Mouse (Mus musculus) thymus, adult 18-20 months (tissue): ENCODE data around the gene Mrpl18.
"Not testable (repeated sequence)": the region's sequence is repeated elsewhere in the genome, so short reads cannot be mapped to it uniquely, and the experiment has no call there.

ENCODE experiments used
- DNase-seq, 2 experiments: peaks; one replicate each; pipeline ENCODE4 v3.0.0; 2022; ENCODE audit warnings: mixed read lengths in 2 of 2

Mrpl18 gene

DNA sequence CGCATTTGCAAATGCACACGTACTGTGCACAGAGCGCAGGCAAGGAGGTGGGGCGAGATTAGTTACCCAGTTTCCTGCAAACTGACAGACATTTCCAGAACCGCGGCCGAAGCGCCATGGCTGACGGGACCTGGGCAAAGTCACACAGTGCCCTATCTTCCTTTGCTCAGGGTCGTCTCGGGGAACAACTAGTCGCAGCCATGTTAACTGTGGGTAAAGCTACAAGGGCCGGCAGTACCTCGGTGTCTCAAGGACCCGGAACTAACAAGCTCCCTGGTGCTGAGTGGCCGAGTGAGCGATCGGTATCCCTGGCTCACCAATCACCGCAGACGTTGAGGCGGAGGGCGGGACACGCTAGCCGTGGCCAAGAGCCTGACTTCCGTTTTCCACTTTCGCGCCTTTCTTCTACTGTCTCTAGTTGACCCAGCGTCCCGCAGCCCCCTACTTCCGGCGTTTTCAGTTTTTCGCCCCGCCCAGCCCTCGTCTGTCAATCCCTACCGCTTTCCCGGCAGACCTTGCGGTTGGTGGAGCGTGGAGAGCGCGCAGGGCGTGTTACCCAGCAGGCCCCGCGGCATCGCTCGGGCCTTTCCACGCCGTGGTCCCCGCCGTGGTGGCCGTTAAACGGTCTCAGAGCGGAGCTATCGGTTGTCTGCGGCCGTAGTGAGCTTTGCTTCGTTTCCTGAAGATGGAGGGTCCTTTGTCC, at the start of gene Mrpl18:
Mrpl18 (minus strand) TSS at position 465 of the 703 bp plus-strand sequence.
- DNase-seq: peak; percentile 98 to 99

DNA sequence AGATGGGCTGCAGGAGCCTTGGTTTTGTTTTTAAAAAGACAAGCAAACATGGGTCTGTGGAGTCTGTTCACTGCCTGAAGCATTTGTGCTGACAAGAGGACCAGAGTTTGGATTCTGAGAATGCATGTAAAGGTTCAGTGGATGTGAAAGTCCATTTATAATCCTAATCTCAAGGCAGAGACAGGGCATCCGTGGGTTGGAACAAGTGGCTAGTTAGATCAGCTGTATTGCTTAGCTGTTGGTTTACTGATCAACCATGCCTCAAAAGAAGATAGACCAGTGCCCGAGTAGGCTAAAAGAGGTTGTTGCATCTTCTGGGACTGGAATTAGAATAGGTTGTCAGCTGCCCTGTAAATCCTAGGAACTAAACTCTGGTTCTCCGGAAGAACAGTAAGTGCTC, 47.3 kb upstream of the Mrpl18 start:
- DNase-seq: no peak

DNA sequence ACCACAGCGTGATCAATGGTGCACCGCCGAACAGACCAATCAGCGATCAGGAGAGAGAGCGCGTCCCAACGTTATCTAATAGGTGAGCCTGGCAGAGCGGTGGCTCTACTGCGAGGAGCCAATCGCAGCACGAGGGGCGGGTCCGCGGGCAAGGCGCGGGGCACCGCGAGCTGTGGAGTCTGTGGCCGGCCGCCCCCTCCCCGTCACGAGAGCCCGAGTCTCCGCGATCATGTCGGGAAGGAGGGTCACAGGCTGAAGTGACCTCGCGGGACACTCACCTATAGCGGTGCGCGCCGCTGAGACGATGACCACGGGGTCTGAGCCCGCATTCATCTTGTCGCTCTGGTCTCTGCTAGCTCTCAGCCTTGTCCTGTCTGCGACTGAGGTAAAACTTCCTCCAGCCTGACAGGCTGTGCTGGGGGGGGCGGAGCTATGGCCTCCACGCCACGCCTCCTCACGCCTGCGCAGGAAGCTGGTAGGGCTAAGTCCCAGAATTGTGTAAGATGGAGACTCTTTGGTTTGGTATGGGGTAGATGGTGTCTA, 44.3 kb upstream of the Mrpl18 start, which contains the start of gene Acat2:
Acat2 (minus strand) TSS at position 417 of the 543 bp plus-strand sequence.
- peak; percentile 88 to 91 for DNase-seq

DNA sequence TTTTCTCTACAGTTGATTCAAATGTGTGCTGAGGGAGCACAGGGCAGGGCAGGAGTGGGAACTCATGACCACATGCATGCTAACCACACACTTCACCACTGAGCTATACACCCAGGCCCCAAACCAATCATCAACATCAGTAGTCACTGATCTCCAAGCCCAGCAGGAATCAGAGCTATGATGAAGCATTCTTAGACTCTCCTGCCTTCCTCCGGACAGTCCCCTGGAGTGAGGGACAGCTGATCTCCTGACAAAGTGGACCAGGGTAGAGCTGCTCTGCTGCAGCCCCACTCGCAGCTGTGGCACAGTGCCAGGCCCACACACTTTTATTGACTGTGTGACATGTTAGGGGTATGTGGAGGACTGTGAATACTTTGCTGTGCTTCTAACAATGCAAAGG, 43.2 kb upstream of the Mrpl18 start:
- DNase-seq: not testable (repeated sequence)

DNA sequence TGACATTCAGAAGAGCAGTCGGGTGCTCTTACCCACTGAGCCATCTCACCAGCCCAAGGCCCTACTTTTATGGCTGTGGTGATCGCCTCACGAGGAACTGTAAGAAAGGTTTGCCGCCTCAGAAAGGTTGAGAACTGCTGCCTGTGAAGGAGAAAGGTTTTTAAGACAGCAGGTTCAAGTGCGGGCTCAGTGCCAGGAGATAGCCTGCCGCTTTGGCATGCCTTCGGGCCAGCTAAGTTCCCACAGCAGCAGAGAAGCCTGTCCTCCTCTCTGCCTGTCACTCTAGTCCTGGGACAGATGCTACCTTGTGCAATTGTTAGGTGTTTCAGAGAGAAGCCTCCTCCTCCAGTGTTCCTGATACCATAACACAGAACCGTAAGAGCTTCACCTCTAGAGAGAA, 40.5 kb upstream of the Mrpl18 start:
- no peak for DNase-seq

DNA sequence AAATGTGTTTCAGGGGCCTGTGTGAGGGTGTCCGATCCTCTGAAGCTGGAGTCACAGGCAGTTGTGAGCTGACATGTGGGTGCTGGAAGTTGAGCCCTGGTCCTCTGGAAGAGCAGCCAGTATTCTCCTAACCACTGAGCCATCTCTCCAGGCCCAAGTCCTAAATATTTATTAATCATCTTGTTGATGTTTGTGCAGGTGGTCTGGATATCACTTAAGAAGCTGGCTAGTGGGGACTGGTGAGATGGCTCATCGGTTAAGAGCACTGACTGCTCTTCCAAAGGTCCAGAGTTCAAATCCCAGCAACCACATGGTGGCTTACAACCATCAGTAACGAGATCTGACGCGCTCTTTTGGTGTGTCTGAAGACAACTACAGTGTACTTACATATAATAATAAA, 33.5 kb upstream of the Mrpl18 start:
- no peak for DNase-seq

DNA sequence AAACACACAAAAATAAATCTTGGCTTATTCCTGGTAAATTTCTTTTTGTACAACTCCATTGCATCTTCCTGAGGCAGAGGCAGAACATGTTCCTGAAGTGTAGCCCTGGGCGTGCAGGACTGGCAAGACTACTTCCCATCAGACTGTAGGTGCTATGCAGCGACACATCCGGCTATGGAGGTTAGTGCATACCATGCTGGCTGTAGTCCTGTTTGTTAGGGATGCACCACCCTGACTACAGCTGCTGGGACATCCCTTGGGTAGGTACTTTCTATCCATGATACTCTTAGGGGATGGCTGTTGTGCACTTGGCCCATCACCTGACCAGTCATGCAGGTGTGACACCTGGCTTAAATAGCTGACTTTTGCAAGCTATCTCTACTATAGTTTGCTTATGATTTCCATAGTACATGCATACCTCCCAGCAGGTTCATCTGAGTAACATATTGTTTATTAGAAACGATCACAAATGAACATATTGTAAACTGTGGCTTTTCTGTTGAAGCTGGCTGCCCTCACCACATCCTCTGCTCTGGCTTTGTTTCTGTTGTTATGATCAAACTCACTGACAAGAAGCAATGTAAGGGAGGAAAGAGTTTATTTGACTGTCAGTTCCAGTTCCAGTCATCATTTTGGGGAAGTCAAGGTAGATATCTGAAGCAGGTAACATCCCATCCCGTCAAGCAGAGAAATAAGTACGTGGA, 26.5 kb upstream of the Mrpl18 start:
- DNase-seq: no peak

DNA sequence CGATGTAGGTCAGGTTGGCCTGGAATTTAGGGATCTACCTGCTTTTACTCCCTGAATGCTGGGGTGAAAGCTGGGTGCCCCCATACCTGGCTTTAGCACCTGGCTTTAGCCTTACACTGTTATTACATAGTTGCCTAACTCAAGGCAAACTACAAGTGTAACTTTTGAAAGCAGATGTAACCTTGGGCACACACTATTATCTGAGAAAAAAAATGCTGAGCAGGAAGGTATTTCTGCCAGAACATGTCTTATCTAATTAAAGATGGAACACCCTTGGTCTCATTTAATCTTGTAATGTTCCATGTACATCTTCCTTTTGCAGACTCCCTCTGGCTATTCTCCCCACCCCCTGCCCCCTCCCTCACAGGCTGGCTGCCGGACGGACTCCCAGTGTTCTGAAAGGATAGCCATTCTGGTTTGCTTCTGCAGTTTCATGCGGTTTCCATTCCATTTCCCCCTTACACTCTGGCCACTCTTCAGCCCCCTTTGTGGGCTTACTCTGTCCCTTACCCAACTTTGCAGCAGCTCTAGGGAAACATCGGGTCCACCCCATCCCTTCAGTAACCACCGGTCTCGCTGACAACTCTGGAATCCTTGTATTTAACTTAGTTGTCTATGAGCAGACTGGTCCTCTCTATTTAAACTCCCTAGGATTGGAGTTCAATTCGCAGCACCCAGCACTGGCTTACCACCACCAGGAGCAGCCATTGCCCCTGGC, 25.6 kb upstream of the Mrpl18 start:
- DNase-seq: no peak

DNA sequence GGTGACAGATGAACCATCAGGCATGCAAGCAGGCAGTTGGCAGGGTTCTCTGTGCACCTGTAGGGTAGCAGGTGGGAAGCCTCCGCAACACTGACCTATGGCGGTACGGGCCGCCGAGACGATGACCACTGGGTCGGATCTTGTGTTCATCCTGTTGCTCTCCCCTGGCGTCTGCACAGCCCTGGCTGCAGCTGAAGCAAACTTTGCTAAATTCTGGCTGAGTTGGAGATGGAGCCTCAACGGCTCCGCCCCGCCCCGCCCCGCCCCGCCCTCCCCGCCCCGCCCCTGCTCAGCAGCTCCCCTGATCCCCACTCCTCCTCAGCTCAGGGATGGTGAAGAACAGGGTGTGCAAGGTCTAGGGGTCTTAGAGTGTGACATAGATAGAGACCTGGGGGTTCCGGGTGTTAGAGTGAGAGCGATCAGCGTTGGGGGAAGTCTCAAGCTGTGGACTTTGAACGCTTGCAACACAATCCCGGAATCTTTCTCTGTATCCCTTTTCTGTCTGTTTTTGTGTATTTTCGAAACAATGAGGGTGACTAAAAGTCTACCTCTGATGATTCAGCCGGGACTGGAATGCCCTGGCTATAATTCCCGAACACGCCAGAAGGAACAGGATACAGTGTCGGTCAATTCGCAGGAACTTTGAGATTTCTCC, 24.1 kb upstream of the Mrpl18 start, which contains the start of gene Acat3:
Acat3 (minus strand) TSS at position 450 of the 655 bp plus-strand sequence.
- no peak for DNase-seq

DNA sequence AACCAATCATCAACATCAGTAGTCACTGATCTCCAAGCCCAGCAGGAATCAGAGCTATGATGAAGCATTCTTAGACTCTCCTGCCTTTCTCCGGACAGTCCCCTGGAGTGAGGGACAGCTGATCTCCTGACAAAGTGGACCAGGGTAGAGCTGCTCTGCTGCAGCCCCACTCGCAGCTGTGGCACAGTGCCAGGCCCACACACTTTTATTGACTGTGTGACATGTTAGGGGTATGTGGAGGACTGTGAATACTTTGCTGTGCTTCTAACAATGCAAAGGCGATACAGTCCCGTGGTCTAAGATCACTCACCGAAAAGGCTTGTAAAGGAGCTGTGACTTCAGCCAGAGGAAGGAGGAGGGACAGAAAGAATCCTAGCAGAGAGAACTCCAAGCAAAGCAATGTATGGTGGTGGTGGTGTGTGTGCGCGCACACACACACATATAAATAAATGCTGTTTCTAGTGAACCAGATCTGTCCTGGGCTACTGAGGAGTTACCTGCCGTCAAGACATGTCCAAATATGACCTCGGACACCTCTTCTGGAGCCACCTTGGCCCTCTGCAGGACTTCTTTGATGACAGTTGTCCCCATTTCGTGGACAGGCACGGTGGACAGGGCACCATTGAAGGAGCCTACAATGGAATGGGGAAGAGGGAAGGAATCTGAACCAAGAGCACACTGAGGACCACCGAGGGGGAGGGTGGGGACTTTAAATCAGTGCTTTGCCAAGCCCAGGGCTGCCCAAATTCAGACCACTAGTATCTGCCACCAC, 23.4 kb upstream of the Mrpl18 start:
- DNase-seq: not testable (repeated sequence)

DNA sequence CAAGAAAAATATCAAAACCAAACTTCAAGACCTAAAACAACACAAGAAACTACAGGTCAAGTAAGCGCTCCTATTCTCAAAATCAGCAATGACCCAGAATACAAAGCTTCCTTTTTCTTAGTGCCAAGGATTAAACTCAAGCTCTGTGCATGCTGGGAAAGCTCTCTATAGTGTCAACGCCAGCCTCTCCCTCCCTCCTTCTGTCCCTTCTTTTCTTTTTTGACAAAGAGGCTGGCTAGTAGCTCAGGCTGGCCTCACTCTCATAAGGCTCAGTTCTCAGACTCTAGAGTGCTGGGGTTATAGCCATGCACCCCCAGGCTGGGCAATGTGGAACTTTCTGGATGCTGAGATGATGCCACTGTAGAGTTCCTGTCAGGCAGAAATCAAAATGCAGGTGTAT, 21.9 kb upstream of the Mrpl18 start:
- DNase-seq: no peak

DNA sequence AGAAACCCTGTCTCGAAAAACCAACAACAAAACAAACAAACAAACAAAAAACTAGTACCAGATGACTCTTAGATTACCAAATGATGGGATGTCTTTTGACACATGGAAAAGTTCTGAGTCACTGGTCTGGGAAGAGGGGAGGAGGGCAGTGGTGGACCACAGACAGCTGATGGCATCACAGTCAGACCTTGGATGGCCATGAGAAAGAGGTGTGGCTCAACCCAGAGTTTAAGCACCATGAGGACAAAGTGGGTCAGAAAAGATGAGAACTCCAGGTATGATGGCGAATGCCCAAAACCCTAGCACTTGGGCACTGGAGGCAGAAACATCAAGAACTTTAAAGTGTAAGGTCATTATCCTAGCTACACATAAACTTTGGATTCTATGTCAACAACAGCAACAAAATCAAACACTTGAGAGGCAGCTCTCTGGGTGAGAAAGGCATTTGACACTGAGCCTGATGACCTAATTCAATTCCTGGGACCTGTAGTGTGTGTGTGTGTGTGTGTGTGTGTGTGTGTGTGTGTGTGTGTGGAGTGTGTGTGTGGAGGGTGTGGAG, 21.3 kb upstream of the Mrpl18 start:
- no peak for DNase-seq

DNA sequence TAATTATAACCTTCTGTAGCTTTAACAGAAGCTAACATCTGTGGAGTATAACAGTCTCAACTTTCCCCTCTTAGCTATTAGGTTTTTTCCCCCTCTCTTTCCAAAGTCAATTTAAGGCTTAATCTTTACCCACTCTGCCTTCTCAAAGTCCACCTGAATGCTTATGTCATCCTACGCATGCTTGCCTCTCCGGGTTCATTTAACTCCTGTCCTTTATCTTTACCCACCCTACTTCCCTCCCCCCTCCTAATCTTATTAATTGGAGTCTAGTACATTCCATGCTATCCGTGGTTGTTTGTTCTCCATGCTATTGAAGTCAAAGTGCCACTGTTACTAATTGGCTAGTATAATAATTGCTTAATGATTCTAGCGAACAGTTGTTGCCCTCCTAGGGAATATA, 19.6 kb upstream of the Mrpl18 start:
- DNase-seq: no peak

DNA sequence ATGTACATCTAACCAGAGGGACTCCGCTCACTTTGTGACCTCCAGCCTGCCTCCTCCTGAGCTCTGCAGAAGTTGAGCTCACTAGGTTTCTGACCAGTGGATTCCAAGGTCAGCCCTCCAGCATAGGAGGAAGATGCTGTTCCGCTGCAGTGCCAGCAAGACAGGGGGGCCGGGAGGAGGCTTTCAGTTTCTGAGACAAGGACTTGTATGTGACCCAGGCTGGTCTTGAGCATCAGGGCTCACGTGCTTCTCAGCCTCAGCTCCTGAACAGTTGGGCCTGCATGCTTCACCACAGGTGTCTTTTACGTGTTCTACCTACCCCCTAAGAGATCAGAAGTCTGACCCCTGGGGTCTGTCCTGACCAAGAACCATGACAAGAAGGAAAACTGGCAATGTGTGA, 15.4 kb upstream of the Mrpl18 start:
- not testable (repeated sequence) for DNase-seq

DNA sequence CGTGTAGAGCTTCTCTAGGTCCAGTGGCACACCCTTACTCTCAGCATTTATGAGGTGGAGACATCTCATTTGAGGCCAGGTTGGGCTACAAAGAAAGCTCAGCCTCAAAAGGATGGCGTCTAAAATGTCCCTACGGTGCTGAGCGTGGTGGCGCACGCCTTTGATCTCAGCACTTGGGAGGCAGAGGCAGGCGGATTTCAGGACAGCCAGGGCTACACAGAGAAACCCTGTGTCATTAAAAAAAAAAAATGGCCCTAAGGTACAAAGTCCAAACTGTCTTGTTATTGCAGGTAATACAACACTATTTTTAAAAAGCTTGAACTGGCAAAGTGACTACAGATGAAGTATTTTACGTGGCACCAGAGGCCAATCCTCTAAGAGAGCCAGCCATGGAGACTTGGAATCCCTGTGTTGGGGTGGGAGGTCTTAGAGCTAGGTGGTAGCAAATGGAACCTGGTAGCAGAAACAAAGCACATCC, 9.6 kb upstream of the Mrpl18 start:
- DNase-seq: no peak

DNA sequence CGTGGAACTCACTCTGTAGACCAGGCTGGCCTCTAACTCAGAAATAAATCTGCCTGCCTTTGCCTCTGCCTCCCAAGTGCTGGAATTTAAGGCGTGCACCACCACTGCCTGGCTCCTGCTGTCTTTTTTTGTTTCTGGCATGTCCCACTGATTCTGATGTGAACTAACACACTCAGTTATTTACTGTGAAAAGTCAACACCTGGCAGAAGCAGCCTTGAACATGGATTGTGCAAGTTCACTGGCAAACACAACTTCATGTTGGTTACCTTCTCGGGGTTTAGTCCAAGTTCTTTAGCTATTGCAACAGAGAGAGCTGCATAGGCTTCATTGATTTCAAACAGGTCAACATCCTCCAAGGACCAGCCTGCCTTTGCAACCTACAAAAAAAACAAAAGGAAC, 8.9 kb upstream of the Mrpl18 start:
- no peak for DNase-seq

DNA sequence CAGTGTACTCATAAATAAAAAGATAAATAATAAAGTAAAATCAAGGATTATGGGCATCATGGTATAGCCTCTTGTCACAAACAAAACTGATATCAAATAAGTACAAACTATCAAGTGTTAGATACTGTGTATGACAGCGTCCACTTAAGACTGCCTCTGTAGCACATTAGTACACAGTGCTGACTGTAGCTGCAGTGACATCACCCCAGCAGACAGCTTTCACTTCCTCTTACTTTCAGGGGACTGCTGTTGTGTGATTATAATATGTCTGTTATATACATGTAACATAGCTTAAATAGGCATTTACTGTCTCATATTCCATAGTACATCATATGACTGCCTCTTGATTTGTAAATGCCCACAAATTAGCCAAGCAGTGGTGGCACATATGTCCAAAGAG, 4.9 kb upstream of the Mrpl18 start:
- DNase-seq: no peak

DNA sequence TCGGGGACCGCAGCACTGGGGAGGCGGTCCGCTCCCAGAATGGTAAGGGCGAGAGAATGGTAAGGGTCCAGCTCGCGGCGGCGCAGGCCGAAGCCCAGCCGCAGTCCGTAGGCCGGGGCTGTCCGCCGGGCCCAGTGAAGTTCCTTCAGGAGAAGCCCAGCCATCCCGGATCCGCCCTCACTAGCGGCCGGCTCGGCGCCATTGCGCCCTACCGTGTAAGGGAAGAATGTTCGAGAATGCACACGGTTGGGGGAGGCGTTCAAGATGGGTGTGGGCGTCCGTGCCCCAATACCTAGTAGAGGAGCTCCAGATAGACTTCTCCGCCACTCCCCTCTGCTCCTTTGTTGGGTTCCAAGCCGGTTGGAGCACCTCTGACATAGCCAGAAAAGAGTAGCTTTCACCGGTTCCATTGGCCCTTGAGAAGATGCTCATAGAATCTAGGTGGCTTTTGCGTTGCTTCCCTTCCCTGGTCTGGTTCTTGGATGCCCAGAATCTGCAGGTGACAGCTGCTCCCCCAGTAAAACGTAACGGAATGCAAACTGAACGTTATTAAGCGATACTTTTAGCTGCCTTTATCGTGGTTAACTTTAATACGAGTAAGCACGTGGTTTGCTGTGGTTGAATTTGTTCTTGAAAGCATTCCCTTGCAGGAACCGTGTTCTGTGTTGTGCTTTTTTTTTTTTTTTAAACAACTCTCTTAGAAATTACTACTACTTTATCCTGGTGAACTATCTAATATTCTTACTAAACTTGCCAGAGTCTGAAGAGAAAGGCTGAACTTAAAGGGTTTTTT, 639 bp upstream of the Mrpl18 start:
- peak in 1 of 2 experiments; percentile 63 for DNase-seq

DNA sequence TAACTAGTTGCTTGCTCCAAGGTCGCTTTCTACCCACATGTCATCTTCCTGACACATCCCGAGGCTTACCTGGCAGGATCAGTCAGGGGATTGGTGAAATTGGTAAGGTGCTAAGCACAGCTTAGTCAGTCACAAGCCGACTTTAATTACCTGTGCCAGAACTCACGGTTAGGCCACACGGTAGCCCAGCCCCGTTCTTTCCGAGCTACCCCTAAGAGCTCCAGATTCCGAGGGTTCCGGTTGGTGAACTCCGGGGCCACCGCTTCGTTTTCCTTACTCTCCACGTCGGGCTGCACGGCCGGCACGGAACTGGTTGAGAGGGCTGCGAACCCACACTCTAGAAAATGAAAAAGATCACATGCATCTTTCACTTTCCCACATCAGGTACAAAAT, 661 bp downstream of the Mrpl18 start, which contains the start of gene Tcp1:
Tcp1 (plus strand) TSS at position 214 of the 393 bp plus-strand sequence.
- peak in 1 of 2 experiments; percentile 28 for DNase-seq

DNA sequence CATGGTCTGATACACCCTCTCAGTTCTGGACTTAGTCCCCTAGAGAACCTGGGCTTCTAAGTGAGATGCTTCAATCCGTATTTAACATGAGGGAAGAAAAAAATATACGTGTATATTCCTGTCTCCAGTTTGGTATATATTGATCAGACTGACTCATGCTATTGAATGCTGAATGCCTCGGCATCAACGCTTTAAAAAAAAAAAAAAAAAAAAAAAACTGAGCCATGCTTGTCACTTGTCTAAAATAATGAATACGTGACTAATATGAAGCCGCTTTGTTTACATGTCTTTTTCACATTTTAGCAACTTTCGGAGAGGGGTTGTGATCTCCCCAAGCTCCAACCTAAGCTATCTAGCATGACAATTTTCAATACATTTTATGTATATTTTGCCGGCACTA, 5.8 kb downstream of the Mrpl18 start:
- DNase-seq: no peak
